Mouse (Mus musculus) splenic B cell, adult 2 months (primary cell): ENCODE results near the gene Cdc20b.

Source experiments
- DNase-seq: peaks from one replicate; pipeline ENCODE4 v3.0.0-alpha.2; 2011; ENCODE audit warnings: low read depth, low spot score
- H3K27me3 ChIP-seq: 2 replicates; pipeline ENCODE4 v1.6.1; 2012; ENCODE audit warnings: mild to moderate bottlenecking, low read length, moderate library complexity, mixed read lengths; ENCODE audit not compliant: control insufficient read depth, poor library complexity, insufficient read depth, severe bottlenecking
- H3K36me3 ChIP-seq: 2 replicates; pipeline ENCODE4 v1.6.1; 2012; ENCODE audit warnings: mild to moderate bottlenecking, low read length, moderate library complexity, mixed read lengths; ENCODE audit not compliant: control insufficient read depth, poor library complexity, insufficient read depth, severe bottlenecking

Gene Cdc20b

GRCm38 (mm10) chr13:113034950-113035421 is at the start of gene Cdc20b:
Cdc20b (plus strand) TSS chr13:113035111.
- Histone ChIP-seq H3K36me3 (no peaks in the 10 kb centered on the region), H3K27me3 (peaks cover 6% of the 10 kb centered on the region)
- peak; percentile 79 for DNase-seq

GRCm38 (mm10) chr13:112985605-112986450 is 49.1 kb upstream of the Cdc20b start:
- Histone ChIP-seq H3K36me3 (no peaks in the 10 kb centered on the region), H3K27me3 (no peaks in the 10 kb centered on the region; the same call in 1 of the 2 replicates)
- DNase-seq = no peak

- H3K27me3 ChIP-seq = no peaks in the 10 kb centered on the region; the same call in 1 of the 2 replicates
- DNase-seq = no peak
- H3K36me3 ChIP-seq = no peaks in the 10 kb centered on the region
These were observed 48.4 kb upstream of the Cdc20b start for GRCm38 (mm10) chr13:112986451-112986950.

GRCm38 (mm10) chr13:112987532-112987943 is 47.4 kb upstream of the Cdc20b start, which contains the start of gene Ccno:
Ccno (plus strand) TSS chr13:112987802.
- DNase-seq = peak; percentile 91
- H3K27me3 ChIP-seq = no peaks in the 10 kb centered on the region; the same call in 1 of the 2 replicates

GRCm38 (mm10) chr13:112987991-112988390 is 46.9 kb upstream of the Cdc20b start:
- DNase-seq = no peak
- Histone ChIP-seq H3K36me3 (no peaks in the 10 kb centered on the region), H3K27me3 (no peaks in the 10 kb centered on the region; the same call in 1 of the 2 replicates)

More at GRCm38 (mm10) chr13:112987532-112987943, 47.4 kb upstream of the Cdc20b start, which contains the start of gene Ccno:
- no peaks in the 10 kb centered on the region for H3K36me3 ChIP-seq

- Histone ChIP-seq H3K27me3 (no peaks in the 10 kb centered on the region; the same call in 1 of the 2 replicates), H3K36me3 (no peaks in the 10 kb centered on the region)
- peak; percentile 26 for DNase-seq
These were observed 46.0 kb upstream of the Cdc20b start for GRCm38 (mm10) chr13:112988866-112989265.

- Histone ChIP-seq H3K36me3 (no peaks in the 10 kb centered on the region), H3K27me3 (no peaks in the 10 kb centered on the region; the same call in 1 of the 2 replicates)
- no peak for DNase-seq
These were observed 45.4 kb upstream of the Cdc20b start for GRCm38 (mm10) chr13:112989541-112989940.

GRCm38 (mm10) chr13:112990346-112990745 is 44.6 kb upstream of the Cdc20b start:
- Histone ChIP-seq H3K36me3 (no peaks in the 10 kb centered on the region), H3K27me3 (no peaks in the 10 kb centered on the region; the same call in 1 of the 2 replicates)
- no peak for DNase-seq

GRCm38 (mm10) chr13:112993531-112994152 is 41.3 kb upstream of the Cdc20b start, which contains the start of gene Mcidas:
Mcidas (plus strand) TSS chr13:112993845.
- peak; percentile 30 for DNase-seq
- Histone ChIP-seq H3K27me3 (peaks cover 2% of the 10 kb centered on the region; the same call in 1 of the 2 replicates), H3K36me3 (no peaks in the 10 kb centered on the region)

GRCm38 (mm10) chr13:112994191-112994590 is 40.7 kb upstream of the Cdc20b start:
- Histone ChIP-seq H3K36me3 (no peaks in the 10 kb centered on the region), H3K27me3 (peaks cover 2% of the 10 kb centered on the region; the same call in 1 of the 2 replicates)
- DNase-seq = peak; percentile 81

GRCm38 (mm10) chr13:112996407-112996806 is 38.5 kb upstream of the Cdc20b start:
- peak; percentile 43 for DNase-seq
- no peaks in the 10 kb centered on the region for H3K36me3 ChIP-seq

GRCm38 (mm10) chr13:112997369-112997768 is 37.5 kb upstream of the Cdc20b start:
- Histone ChIP-seq H3K36me3 (no peaks in the 10 kb centered on the region), H3K27me3 (peaks cover 2% of the 10 kb centered on the region; the same call in 1 of the 2 replicates)
- no peak for DNase-seq

More at GRCm38 (mm10) chr13:112996407-112996806, 38.5 kb upstream of the Cdc20b start:
- H3K27me3 ChIP-seq = peaks cover 2% of the 10 kb centered on the region; the same call in 1 of the 2 replicates

- no peak for DNase-seq
- Histone ChIP-seq H3K36me3 (no peaks in the 10 kb centered on the region), H3K27me3 (peaks cover 2% of the 10 kb centered on the region; the same call in 1 of the 2 replicates)
These were observed 36.3 kb upstream of the Cdc20b start for GRCm38 (mm10) chr13:112998427-112999201.

- peaks cover 2% of the 10 kb centered on the region; the same call in 1 of the 2 replicates for H3K27me3 ChIP-seq
- H3K36me3 ChIP-seq = no peaks in the 10 kb centered on the region
- no peak for DNase-seq
These were observed 34.8 kb upstream of the Cdc20b start for GRCm38 (mm10) chr13:113000090-113000489.
